Mouse (Mus musculus) adrenal gland (tissue): ENCODE results near the gene Sorcs2.

Source experiments
- intact Hi-C: fragments of 180-260 bp; cut with DNase I; formaldehyde crosslinking; loops from one replicate; pipeline ENCODE4 v1.15.1; 2025

Gene Sorcs2

GRCm38 (mm10) chr5:36361749-36362148, 36.2 kb downstream of the Sorcs2 start:
- intact Hi-C loops, result no loop called here

- intact Hi-C loops, result no loop called here
These were observed 37.6 kb downstream of the Sorcs2 start for GRCm38 (mm10) chr5:36360343-36360742.

- intact Hi-C loops, result no loop called here
These were observed 38.2 kb downstream of the Sorcs2 start for GRCm38 (mm10) chr5:36359535-36360243.

- intact Hi-C loops, result no loop called here
These were observed 39.8 kb downstream of the Sorcs2 start for GRCm38 (mm10) chr5:36358161-36358560.

- intact Hi-C loops, result no loop called here
These were observed 41.3 kb downstream of the Sorcs2 start for GRCm38 (mm10) chr5:36356659-36357058.

- intact Hi-C loops, result no loop called here
These were observed 42.3 kb downstream of the Sorcs2 start for GRCm38 (mm10) chr5:36355683-36356082.

- intact Hi-C loops, result no loop called here
These were observed 44.3 kb downstream of the Sorcs2 start for GRCm38 (mm10) chr5:36353679-36354078.

GRCm38 (mm10) chr5:36353194-36353593, 44.7 kb downstream of the Sorcs2 start:
- intact Hi-C loops, result no loop called here

GRCm38 (mm10) chr5:36346698-36347097, 51.2 kb downstream of the Sorcs2 start:
- intact Hi-C loops, result no loop called here

GRCm38 (mm10) chr5:36339283-36339682, 58.7 kb downstream of the Sorcs2 start:
- intact Hi-C loops, result no loop called here

- intact Hi-C loops, result no loop called here
These were observed 61.7 kb downstream of the Sorcs2 start for GRCm38 (mm10) chr5:36336252-36336651.

- intact Hi-C loops, result no loop called here
These were observed 62.3 kb downstream of the Sorcs2 start for GRCm38 (mm10) chr5:36335661-36336060.

GRCm38 (mm10) chr5:36334227-36334626, 63.7 kb downstream of the Sorcs2 start:
- intact Hi-C loops, result no loop called here

GRCm38 (mm10) chr5:36330472-36331155, 67.3 kb downstream of the Sorcs2 start:
- intact Hi-C loops, result no loop called here

- intact Hi-C loops, result loop anchor here (5.0 kb wide), 1 partner anchor 294 kb away; no protein-coding TSS in a partner anchor
These were observed 71.6 kb downstream of the Sorcs2 start for GRCm38 (mm10) chr5:36326057-36327010.

- intact Hi-C loops, result no loop called here
These were observed 73.8 kb downstream of the Sorcs2 start for GRCm38 (mm10) chr5:36324140-36324572.

- intact Hi-C loops, result loop anchor here (1.0 kb wide), 1 partner anchor 75 kb away; the partner anchor contains the start of gene Sorcs2
These were observed 74.4 kb downstream of the Sorcs2 start for GRCm38 (mm10) chr5:36323526-36323925.

GRCm38 (mm10) chr5:36321581-36321980, 76.4 kb downstream of the Sorcs2 start:
- intact Hi-C loops, result no loop called here

GRCm38 (mm10) chr5:36320667-36321066, 77.3 kb downstream of the Sorcs2 start:
- intact Hi-C loops, result no loop called here

- intact Hi-C loops, result no loop called here
These were observed 80.1 kb downstream of the Sorcs2 start for GRCm38 (mm10) chr5:36317641-36318368.

GRCm38 (mm10) chr5:36315106-36315505, 82.8 kb downstream of the Sorcs2 start:
- intact Hi-C loops, result no loop called here
